Mouse (Mus musculus): ENCODE data around the gene Slc38a9. TPM values are rescaled to one million over a fixed set of nuclear protein-coding genes. Genes with fewer than 3 reads are reported as not detected.

Gene Slc38a9
- total RNA-seq, 2 experiments from 2014 or later = 33.5 to 153 TPM

Other genes with a start within 250 kb of the Slc38a9 start
- 2.3 and 5.9 TPM in 2 replicates for gene Il6st, start 196.7 kb upstream of the Slc38a9 start, total RNA-seq (2014; fragmentation: Nextera tagmentation)
- 0.34 and 1.8 TPM in 2 replicates for gene Il6st, start 196.7 kb upstream of the Slc38a9 start, total RNA-seq (2017)
- 8.1 and 10.4 TPM in 2 replicates for gene Il31ra, start 66.4 kb upstream of the Slc38a9 start, total RNA-seq (2014; fragmentation: Nextera tagmentation)
- gene Il31ra, start 66.4 kb upstream of the Slc38a9 start, total RNA-seq (2017) = 6.5 and 9.9 TPM in 2 replicates
- 1.7 and 4.4 TPM in 2 replicates for gene Ddx4, start 8.3 kb upstream of the Slc38a9 start, total RNA-seq (2014; fragmentation: Nextera tagmentation)
- gene Ddx4, start 8.3 kb upstream of the Slc38a9 start, total RNA-seq (2017) = 1.6 and 4.1 TPM in 2 replicates
- 9.7 and 17.3 TPM in 2 replicates for gene Plpp1, start 140.0 kb downstream of the Slc38a9 start, total RNA-seq (2014; fragmentation: Nextera tagmentation)
- gene Plpp1, start 140.0 kb downstream of the Slc38a9 start, total RNA-seq (2017) = 8.3 and 19.3 TPM in 2 replicates

Data from megakaryocyte-erythroid progenitor cell, adult 5-6 weeks (primary cell).